Mouse (Mus musculus) gastrocnemius, adult 2 months (tissue): ENCODE measurements around the gene Cidec. TPM values are rescaled to one million over a fixed set of nuclear protein-coding genes. Genes with fewer than 3 reads are reported as not detected.

Experiments used
- DNase-seq: peaks from one replicate; pipeline ENCODE4 v3.0.0; 2022
- H3K27ac ChIP-seq: fragments of 200-600 bp; 2 replicates; pipeline ENCODE4 v1.8.1; 2022; ENCODE audit warnings: mild to moderate bottlenecking
- H3K4me3 ChIP-seq: fragments of 200-600 bp; 2 replicates; pipeline ENCODE4 v1.8.1; 2022; ENCODE audit warnings: mild to moderate bottlenecking, moderate library complexity
- CTCF ChIP-seq: fragments of 200-600 bp; IDR thresholded peaks from 2 replicates; pipeline ENCODE4 v1.8.1; 2022; ENCODE audit warnings: antibody characterized with exemption, mild to moderate bottlenecking, moderate library complexity
- intact Hi-C: fragments of 180-260 bp; cut with DNase I; formaldehyde crosslinking; loops from one replicate; pipeline ENCODE4 v1.15.1; 2025
- long read RNA-seq, 2 experiments: library from polyadenylated mRNA; stranded (forward); transcript quantifications; one replicate each; pipeline ENCODE4 v2.0.0; 2021
- total RNA-seq, 2 experiments: library from RNA; stranded (reverse); gene quantifications; 2 replicates each; pipeline ENCODE4 v1.2.3; 2021

Gene Cidec
- 1 to 10 TPM in 1 of 2 experiments, under 1 TPM in 1; 0.97 to 5.0 TPM for total RNA-seq
- long read RNA-seq, experiment 1, transcript Cidec-202 (6 exons, 1,720 nt): major isoform, 6 of 12 reads
- long read RNA-seq, experiment 1, partial matches to known transcripts: 1 of 12 reads
- long read RNA-seq, experiment 1, other reads (novel, unspliced or antisense): 1 of 12 reads
- long read RNA-seq, experiment 2: 0 reads

DNA sequence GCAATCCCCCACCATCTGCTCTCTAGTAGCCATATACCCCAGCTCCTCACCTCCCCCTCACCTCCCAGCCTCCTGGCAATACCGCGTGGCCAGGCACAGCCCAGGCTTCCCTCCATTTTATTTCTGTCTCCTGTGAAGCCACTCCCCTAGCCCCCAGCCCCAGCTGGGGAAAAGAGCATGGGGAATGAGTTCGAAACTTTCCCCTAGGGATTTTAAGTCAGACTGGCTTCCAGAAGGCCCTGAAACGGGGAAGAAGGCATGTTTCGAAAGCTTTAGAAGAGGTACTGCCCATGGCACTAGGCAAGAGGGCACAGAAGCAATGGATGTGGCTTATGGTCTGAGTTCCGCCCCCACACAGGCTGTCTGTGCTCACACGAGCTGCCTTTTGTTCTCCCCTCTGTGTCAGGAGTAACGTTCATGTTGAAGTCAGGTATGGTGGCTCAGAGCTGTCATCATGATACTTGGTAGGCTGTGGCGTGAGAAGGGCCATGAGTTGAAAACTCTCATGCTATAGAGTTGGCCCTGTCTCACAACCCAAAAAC is at the start of gene Cidec:
Cidec (minus strand) TSS at position 97 of the 542 bp plus-strand sequence.
- no peak for TF ChIP-seq CTCF
- intact Hi-C loops: no loop called here
- DNase-seq: no peak
- Histone ChIP-seq H3K4me3 (no peak within 1 kb of the TSS), H3K27ac (no peak within 1 kb of the TSS)

DNA sequence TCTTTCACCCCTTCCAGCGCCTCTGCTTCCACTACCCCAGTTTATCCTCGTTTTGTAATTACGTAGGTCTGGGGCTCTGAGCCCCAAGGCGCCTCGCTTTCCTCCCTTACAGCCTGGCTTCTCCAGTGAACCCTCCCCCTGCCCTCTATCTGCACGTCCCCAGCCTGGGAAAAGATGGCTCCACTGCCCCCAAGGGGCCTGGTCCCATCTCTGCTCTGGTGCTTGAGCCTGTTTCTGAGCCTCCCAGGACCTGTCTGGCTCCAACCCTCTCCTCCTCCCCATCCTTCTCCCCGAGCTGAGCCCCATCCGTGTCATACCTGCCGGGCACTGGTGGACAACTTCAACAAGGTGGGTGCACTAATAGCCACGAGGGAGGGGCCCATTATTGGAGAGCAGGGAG is 48.2 kb upstream of the Cidec start:
- no peak for TF ChIP-seq CTCF
- intact Hi-C loops: loop anchor here (5.0 kb wide), 2 partner anchors 39 to 41 kb away; partner anchors contain the start of gene Jagn1
- DNase-seq: no peak
- H3K4me3 ChIP-seq: peak overlapping the region; percentile 81
- peak overlapping the region; percentile 98 for H3K27ac ChIP-seq

DNA sequence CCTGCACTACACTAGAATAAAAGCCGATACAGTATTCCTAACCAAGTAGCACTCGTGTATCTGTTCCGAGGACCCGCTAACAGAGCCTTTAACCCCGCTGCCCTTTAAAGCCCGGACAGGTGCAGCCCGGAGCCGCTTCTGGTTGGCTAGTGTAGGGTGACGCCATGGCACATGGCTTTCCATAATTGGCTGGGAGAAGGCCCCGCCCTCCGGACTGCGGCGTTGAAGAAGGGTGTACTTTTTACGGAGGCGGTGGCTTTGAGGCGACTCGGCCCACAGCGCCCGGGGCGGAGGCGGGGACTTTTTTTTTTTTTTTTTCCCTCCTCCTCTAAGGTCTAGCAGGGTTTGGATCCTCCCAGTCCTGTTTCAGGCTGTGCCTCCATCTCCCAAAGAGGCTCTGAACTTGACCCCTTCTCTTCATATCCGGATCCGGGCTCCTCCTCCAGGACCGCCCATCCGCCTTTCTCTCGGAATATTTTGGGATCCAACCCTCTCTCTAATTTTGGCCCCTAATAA is 47.6 kb upstream of the Cidec start, which contains the start of gene Creld1:
Creld1 (plus strand) TSS at position 198 of the 516 bp plus-strand sequence.
- DNase-seq: peak; percentile 97
- Histone ChIP-seq H3K27ac (peak within 1 kb of the TSS; percentile 98), H3K4me3 (peak within 1 kb of the TSS; percentile 81)
- no peak for TF ChIP-seq CTCF
- intact Hi-C loops: loop anchor here (5.0 kb wide), 2 partner anchors 39 to 41 kb away; partner anchors contain the start of gene Jagn1

DNA sequence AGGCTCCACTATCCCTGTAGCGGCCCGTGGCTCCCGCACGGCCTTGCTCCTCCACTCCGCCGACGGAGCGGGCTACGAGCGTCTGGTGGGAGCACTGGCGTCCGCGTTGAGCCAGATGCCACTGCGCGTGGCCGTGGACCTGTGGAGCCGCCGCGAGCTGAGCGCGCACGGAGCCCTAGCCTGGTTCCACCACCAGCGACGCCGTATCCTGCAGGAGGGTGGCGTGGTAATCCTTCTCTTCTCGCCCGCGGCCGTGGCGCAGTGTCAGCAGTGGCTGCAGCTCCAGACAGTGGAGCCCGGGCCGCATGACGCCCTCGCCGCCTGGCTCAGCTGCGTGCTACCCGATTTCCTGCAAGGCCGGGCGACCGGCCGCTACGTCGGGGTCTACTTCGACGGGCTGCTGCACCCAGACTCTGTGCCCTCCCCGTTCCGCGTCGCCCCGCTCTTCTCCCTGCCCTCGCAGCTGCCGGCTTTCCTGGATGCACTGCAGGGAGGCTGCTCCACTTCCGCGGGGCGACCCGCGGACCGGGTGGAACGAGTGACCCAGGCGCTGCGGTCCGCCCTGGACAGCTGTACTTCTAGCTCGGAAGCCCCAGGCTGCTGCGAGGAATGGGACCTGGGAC is 47.0 kb upstream of the Cidec start:
- intact Hi-C loops: loop anchor here (5.0 kb wide), 2 partner anchors 40 kb away; partner anchors contain the start of gene Jagn1
- peak overlapping the region; percentile 81 for H3K4me3 ChIP-seq
- peak; percentile 28; the same call in 1 of the 2 replicates for TF ChIP-seq CTCF
- peak; percentile 80 for DNase-seq
- H3K27ac ChIP-seq: peak overlapping the region; percentile 98

DNA sequence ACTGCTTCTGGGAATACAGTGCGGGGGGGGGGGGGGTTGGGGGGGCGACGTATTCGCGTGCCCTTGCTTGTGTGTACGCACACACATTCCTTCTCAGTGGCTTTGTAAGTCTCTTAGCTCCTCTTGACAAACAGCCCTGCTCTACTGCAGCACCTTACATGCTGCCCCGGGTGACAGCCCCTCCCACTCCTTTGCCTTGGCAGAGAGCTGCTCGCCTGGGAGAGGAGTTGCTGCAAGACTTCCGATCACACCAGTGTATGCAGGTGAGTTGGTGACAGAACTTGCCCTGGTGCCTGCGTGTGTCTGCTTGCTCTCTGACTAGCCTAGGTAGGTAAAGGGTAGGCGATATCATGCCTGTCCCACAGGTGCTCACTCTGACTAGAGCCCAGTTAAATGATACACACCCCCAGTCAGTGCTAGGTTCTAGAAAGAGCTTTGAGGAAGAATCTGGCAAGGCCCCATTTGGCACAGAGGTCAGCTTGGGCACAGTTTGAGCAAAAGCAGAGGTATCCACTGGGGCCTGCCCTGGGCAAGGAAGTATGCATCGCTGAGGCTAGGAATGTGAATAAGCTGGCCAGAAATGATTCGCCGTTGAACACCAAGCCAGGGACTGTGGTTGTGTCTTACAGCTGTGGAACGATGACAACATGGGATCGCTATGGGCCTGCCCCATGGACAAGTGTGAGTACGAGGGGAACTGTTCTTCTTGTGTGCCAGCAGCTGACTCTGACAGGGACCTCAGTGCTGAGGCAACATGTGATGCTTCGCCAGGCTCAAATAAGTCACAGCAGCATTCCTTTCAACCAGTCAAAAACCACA is 45.2 kb upstream of the Cidec start:
- peak overlapping the region; percentile 8; the same call in 1 of the 2 replicates for H3K27ac ChIP-seq
- TF ChIP-seq CTCF: no peak
- intact Hi-C loops: loop anchor here (5.0 kb wide), 2 partner anchors 38 to 42 kb away; partner anchors contain the start of gene Jagn1
- no peak overlapping the region for H3K4me3 ChIP-seq
- no peak for DNase-seq

DNA sequence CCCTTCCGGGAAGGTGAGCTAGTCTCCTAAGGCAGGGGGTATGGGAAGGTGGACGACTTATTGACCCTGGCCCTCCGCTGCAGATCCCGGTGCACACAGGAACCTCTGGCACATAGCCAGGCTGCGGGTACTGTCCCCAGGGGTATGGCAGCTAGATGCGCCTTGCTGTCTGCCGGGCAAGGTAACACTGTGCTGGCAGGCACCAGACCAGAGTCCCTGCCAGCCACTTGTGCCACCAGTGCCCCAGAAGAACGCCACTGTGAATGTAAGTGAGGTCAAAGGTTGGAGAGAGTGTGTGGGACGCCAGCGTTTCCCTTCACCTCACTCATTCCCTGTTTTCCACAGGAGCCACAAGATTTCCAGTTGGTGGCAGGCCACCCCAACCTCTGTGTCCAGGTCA is 43.3 kb upstream of the Cidec start:
- intact Hi-C loops: no loop called here

DNA sequence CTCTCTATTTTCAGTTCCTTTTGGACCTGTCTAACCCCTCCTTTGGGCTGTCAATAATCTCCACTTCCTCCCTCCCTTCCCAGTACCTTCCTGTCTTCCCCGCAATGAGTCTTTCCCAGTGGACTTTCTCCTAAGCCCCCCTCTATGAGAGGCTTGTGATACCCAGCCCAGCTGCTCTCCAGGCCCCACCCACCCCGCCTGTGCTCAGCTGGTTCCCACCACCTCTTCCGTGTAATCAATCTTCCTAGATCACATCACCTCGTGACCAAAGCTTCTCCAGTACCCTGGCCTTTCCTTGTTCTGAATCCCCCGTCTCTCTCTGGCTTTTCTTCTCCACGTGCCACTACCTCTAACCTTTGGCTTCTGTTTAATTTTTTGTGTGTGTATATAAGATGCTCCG is 41.8 kb upstream of the Cidec start:
- DNase-seq: no peak
- no peak overlapping the region for H3K4me3 ChIP-seq
- no peak overlapping the region for H3K27ac ChIP-seq
- no peak for TF ChIP-seq CTCF
- intact Hi-C loops: no loop called here

More for the DNA sequence above, 43.3 kb upstream of the Cidec start:
- Histone ChIP-seq H3K4me3 (no peak overlapping the region), H3K27ac (no peak overlapping the region)
- TF ChIP-seq CTCF: no peak
- DNase-seq: no peak

DNA sequence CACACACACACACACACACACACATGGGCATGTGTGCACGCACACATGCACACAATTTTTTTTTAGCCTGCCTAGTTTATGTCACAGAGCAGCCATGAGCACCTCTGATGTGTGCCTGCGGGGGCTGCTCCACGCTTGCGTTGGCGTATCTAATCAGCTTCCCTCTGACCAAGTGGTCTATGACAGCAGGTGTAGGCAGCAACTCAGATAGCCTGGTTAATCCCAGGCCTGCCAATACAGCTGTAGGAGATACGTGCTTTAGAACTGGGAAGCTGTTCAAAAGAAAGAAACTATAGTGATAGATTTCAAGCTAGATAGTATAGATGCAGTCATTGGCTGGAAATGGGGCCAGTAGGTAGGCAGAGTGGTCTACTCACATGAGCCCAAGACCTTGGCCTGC is 38.2 kb upstream of the Cidec start:
- Histone ChIP-seq H3K4me3 (no peak overlapping the region), H3K27ac (no peak overlapping the region)
- no peak for TF ChIP-seq CTCF
- no peak for DNase-seq
- intact Hi-C loops: no loop called here

DNA sequence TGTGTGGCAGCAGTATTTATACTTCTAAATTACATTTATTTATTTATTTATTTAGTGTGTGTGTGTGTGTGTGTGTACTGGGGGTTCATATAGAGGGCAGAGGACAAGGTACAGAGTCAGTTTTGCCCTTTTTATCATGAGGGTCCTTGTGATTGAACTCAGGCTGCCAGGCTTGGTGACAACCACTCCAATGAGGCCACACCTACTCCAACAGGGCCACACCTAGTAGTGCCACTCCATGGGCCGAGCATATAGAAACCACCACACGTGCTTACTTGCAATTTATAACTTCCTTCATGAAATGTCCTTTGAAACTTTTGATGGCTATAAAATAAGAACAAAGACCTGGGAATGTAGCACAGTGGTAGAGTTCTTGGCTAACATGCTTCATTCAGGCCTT is 37.7 kb upstream of the Cidec start:
- intact Hi-C loops: no loop called here
- Histone ChIP-seq H3K4me3 (no peak overlapping the region), H3K27ac (no peak overlapping the region)
- DNase-seq: no peak
- TF ChIP-seq CTCF: no peak

DNA sequence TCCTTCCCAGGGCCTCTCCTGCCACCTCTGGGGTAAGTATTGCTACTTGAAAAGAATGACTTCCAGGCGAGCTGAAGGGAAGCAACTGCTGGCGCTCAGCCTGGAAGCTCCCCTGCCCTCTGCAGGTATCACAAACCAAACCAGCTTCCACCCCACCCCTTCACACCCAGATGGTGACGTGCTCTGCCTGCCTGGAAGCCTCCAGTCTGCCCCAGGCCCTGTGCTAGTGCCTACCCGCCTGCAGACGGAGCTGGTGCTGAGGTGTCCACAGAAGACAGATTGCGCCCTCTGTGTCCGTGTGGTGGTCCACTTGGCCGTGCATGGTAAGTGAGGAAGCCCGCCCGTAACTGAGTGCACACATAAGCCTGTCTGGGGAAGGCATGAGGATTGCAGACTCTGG is 36.5 kb upstream of the Cidec start:
- Histone ChIP-seq H3K4me3 (peak overlapping the region; percentile 77), H3K27ac (peak overlapping the region; percentile 89)
- no peak for TF ChIP-seq CTCF
- intact Hi-C loops: no loop called here
- no peak for DNase-seq

DNA sequence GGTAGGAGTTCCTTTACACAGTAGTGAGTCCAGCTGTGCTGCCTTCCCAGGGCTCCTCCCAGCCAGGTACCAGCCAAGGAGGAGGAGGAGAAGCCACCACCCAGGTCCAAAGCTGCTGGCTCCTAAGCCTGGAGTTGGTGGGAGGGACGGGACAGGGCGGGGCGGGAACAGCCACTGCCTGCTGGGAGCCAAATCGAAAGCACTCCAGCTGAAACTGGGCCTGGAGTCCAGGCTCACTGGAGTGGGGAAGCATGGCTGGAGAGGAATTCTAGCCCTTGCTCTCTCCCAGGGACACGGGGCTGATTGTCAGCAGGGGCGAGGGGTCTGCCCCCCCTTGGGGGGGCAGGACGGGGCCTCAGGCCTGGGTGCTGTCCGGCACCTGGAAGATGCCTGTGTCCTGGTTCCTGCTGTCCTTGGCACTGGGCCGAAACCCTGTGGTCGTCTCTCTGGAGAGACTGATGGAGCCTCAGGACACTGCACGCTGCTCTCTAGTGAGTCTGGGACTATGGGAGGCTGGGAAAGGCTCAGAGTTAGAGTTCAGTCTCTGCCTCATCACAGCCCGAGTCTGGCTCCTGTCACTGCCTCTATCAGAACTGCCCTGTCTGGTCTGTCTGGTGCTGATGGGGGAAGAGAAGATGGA is 35.9 kb upstream of the Cidec start, which contains the start of gene Il17rc:
Il17rc (plus strand) TSS at position 131 of the 640 bp plus-strand sequence.
- Histone ChIP-seq H3K27ac (peak within 1 kb of the TSS; percentile 89), H3K4me3 (peak within 1 kb of the TSS; percentile 77)
- no peak for TF ChIP-seq CTCF
- peak; percentile 84 for DNase-seq
- intact Hi-C loops: no loop called here

DNA sequence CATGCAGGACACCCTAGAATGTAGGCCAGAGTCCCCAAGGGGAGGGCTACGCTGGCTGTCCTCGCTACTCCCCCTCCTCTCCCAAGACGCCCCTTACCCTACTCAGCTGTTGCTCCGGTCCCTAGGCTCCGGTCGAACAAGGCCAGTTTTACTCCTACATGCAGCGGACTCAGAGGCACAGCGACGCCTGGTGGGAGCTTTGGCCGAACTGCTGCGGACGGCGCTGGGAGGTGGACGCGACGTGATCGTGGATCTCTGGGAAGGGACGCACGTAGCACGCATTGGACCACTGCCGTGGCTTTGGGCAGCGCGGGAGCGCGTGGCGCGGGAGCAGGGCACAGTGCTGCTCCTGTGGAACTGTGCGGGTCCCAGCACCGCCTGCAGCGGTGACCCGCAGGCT is 33.9 kb upstream of the Cidec start:
- peak; percentile 87 for DNase-seq
- Histone ChIP-seq H3K4me3 (peak overlapping the region; percentile 69), H3K27ac (peak overlapping the region; percentile 71)
- TF ChIP-seq CTCF: peak; percentile 63
- intact Hi-C loops: loop anchor here (1.0 kb wide), 2 partner anchors 25 to 28 kb away; no protein-coding TSS in a partner anchor
